Mouse (Mus musculus): ENCODE results near the gene Fbxl17. TPM values are rescaled to one million over a fixed set of nuclear protein-coding genes. Genes with fewer than 3 reads are reported as not detected.

Gene Fbxl17
- polyA plus RNA-seq, 1 experiment from 2014 or later = 9.0 TPM

DNA sequence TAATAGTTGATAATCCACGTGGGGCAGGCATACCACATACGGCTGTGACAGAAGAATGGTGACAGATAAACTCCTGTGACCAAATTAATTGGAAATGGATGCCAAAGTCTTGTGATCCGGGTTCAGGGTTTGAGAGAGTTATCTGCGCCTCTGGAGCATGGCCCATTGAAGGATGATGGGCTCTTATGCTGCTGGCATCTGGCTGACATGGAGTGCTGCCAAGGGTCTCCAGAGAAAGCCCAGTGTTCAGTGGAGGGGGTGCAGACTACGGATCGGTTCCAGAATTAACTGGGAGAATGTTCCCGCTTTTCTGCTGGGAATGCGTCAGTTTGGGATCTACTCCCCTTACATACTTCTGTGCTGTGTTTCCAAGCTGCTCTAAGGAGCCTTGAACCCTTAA, 308.5 kb downstream of the Fbxl17 start:
- no peak overlapping the region for H3K27ac ChIP-seq (ENCODE audit: low read depth)
- DNase-seq = peak; percentile 77
- TF ChIP-seq CTCF (IDR thresholded peaks at IDR 0.05; ENCODE audit: low read depth) = no peak
- H3K36me3 ChIP-seq (ENCODE audit: insufficient read depth) = no peaks in the 10 kb centered on the region
- ATAC-seq (ENCODE audit: insufficient read depth) = peak; percentile 79
- no peaks in the 10 kb centered on the region for H3K9me3 ChIP-seq (ENCODE audit: low read depth, low read length)
- WGBS = 58% methylated on average over 8 of the region's 8 CpGs
- H3K4me2 ChIP-seq = no peak overlapping the region
- H3K4me3 ChIP-seq (ENCODE audit: low read depth, low read length) = no peak overlapping the region
- H3K27me3 ChIP-seq (ENCODE audit: insufficient read depth, low read length) = no peaks in the 10 kb centered on the region
- H3K9ac ChIP-seq = no peak overlapping the region
- 0 out of 2 replicates have a peak, but pooled peaks cover under 1% of the 10 kb centered on the region for H3K4me1 ChIP-seq (ENCODE audit: insufficient read depth)

DNA sequence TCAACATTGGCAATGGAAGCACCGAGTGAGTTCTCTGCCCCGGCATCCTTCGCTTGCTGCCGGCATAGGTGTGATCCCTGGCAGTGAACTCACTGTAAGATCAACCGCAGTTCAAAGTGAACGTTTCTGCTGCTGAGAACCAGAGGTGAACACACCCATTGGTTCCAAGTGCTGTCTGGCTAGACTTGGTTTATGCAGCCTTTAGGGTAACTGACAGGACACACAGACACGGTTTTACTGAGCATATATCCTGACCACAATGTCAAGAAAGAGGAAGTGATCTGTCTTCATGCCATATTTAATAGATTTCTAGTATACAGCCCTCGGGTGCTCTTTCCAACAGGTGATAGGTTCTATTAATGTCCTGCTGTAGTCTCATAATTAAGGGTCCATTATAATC, 310.5 kb downstream of the Fbxl17 start:
- Histone ChIP-seq H3K27ac (ENCODE audit: low read depth) (no peak overlapping the region), H3K4me2 (no peak overlapping the region), H3K27me3 (ENCODE audit: insufficient read depth, low read length) (no peaks in the 10 kb centered on the region), H3K4me3 (ENCODE audit: low read depth, low read length) (no peak overlapping the region), H3K36me3 (ENCODE audit: insufficient read depth) (no peaks in the 10 kb centered on the region), H3K9me3 (ENCODE audit: low read depth, low read length) (no peaks in the 10 kb centered on the region), H3K4me1 (ENCODE audit: insufficient read depth) (peaks cover 3% of the 10 kb centered on the region; the same call in 1 of the 2 replicates), H3K9ac (no peak overlapping the region)
- DNase-seq = no peak
- 75% methylated on average over 8 of the region's 8 CpGs for WGBS
- ATAC-seq (ENCODE audit: insufficient read depth) = no peak
- TF ChIP-seq CTCF (IDR thresholded peaks at IDR 0.05; ENCODE audit: low read depth) = no peak

DNA sequence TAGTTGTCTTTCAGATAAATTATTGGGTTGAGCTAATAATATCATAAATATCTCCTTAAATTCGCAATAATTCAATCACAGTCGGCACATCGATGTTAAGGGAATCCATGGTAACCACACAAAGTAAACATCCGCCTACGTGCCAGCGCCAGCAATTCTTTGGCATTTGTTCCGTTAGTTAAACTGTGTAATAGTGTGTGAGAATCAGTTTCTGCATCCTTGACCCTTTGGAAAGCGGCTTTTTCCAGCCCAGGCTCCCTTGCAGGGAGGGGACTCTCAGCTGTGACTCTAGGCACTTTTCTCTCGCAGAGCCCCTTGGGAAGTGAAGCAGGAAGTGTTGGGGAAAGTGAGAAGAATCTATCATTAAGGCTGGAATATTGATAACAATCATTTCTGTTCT, 314.3 kb downstream of the Fbxl17 start:
- DNase-seq = peak; percentile 88
- no peak overlapping the region for H3K4me2 ChIP-seq
- H3K27ac ChIP-seq (ENCODE audit: low read depth) = no peak overlapping the region
- H3K4me1 ChIP-seq (ENCODE audit: insufficient read depth) = peaks cover 3% of the 10 kb centered on the region; the same call in 1 of the 2 replicates
- 21% methylated on average over 9 of the region's 9 CpGs for WGBS
- no peak overlapping the region for H3K4me3 ChIP-seq (ENCODE audit: low read depth, low read length)
- no peak overlapping the region for H3K9ac ChIP-seq
- H3K9me3 ChIP-seq (ENCODE audit: low read depth, low read length) = no peaks in the 10 kb centered on the region
- H3K27me3 ChIP-seq (ENCODE audit: insufficient read depth, low read length) = no peaks in the 10 kb centered on the region
- no peaks in the 10 kb centered on the region for H3K36me3 ChIP-seq (ENCODE audit: insufficient read depth)
- peak; percentile 91 for ATAC-seq (ENCODE audit: insufficient read depth)
- TF ChIP-seq CTCF (IDR thresholded peaks at IDR 0.05; ENCODE audit: low read depth) = no peak

DNA sequence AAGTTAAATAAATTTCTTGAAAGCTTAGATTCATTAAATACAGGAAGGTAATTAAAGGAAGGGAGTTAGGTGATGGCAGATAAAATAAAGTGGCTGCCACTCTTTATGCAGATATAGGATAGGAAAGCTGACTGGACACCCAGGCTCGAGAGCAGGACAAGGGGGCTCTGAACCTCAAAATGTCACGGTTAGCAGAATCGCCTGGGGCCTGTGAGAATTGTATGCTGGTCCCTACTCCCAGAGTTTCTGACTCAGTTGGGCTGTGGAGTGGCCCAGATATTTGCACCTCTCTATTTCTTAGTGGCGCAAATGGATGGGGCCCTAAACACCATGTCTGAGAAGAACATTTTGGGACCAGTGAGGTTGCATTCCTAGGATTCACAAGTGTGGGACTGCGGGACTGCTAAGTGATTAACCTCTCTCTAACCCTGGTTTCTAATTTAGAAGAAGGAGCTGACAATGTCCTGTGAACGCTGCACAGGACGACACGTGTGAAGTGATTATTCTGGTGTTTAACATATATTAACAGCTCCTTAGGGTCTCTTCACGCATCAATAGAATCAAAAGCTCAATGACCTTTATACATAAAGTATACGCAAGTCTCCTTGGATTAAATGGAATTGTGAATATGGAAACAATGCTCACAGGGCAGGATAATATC, 314.8 kb downstream of the Fbxl17 start:
- Histone ChIP-seq H3K4me2 (no peak overlapping the region), H3K9ac (no peak overlapping the region), H3K4me3 (ENCODE audit: low read depth, low read length) (no peak overlapping the region), H3K36me3 (ENCODE audit: insufficient read depth) (no peaks in the 10 kb centered on the region), H3K4me1 (ENCODE audit: insufficient read depth) (peaks cover 3% of the 10 kb centered on the region; the same call in 1 of the 2 replicates), H3K9me3 (ENCODE audit: low read depth, low read length) (no peaks in the 10 kb centered on the region), H3K27ac (ENCODE audit: low read depth) (no peak overlapping the region; the same call in 1 of the 2 replicates), H3K27me3 (ENCODE audit: insufficient read depth, low read length) (no peaks in the 10 kb centered on the region)
- no peak for TF ChIP-seq CTCF (IDR thresholded peaks at IDR 0.05; ENCODE audit: low read depth)
- DNase-seq (no peak), ATAC-seq (ENCODE audit: insufficient read depth) (0 out of 2 replicates have a peak, but pooled peaks have one; percentile 40)
- 58% methylated on average over 10 of the region's 10 CpGs for WGBS

DNA sequence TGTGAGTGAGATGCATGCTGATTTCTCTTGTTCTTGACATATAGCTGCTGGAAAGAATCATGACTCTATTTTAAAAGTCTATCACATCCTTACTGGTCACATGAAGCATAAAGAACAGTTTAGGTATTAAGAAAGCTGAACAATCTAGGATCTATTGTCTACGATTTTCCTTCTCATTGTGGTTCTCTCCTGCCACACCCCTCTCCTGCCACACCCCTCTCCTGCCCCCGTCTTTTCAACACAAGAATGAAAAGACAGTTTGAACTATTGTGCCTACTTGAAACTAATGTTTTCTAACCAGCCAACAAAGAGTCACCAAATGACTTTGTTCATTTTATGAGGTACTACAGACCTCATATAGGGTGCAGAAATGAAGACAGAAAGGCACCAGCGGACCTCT, 316.4 kb downstream of the Fbxl17 start:
- no peak for DNase-seq
- TF ChIP-seq CTCF (IDR thresholded peaks at IDR 0.05; ENCODE audit: low read depth) = no peak

DNA sequence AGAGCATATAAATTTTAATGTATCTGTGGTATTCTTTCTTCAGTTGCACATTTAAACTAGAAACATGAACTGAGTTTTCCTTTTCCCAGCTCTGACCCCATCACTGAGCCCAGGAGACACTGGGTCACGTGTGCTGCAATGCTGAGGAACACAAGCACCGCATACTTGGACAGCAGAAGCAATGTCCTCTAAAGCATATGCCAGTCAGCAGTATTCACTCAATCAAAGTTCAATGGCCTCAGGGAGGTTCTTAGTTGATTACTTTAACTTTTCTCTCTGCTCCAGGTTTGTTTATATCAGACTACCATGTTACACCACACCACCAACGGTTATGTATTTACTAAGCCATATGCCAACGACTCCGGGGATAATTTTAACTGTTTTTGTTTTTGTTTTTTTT, 318.2 kb downstream of the Fbxl17 start:
- 65% methylated on average over 5 of the region's 5 CpGs for WGBS
- peaks cover 3% of the 10 kb centered on the region; the same call in 1 of the 2 replicates for H3K4me1 ChIP-seq (ENCODE audit: insufficient read depth)
- no peaks in the 10 kb centered on the region for H3K36me3 ChIP-seq (ENCODE audit: insufficient read depth)
- no peak for TF ChIP-seq CTCF (IDR thresholded peaks at IDR 0.05; ENCODE audit: low read depth)
- H3K9me3 ChIP-seq (ENCODE audit: low read depth, low read length) = no peaks in the 10 kb centered on the region
- H3K27ac ChIP-seq (ENCODE audit: low read depth) = no peak overlapping the region
- no peak overlapping the region for H3K9ac ChIP-seq
- no peak overlapping the region for H3K4me2 ChIP-seq
- ATAC-seq (ENCODE audit: insufficient read depth) (no peak), DNase-seq (no peak)
- H3K27me3 ChIP-seq (ENCODE audit: insufficient read depth, low read length) = no peaks in the 10 kb centered on the region
- H3K4me3 ChIP-seq (ENCODE audit: low read depth, low read length) = no peak overlapping the region

More for the DNA sequence above, 316.4 kb downstream of the Fbxl17 start:
- no peak overlapping the region for H3K4me3 ChIP-seq (ENCODE audit: low read depth, low read length)
- ATAC-seq (ENCODE audit: insufficient read depth) = no peak
- 81% methylated on average over 3 of the region's 3 CpGs for WGBS
- H3K9ac ChIP-seq = no peak overlapping the region
- H3K27ac ChIP-seq (ENCODE audit: low read depth) = no peak overlapping the region
- H3K4me2 ChIP-seq = no peak overlapping the region
- H3K4me1 ChIP-seq (ENCODE audit: insufficient read depth) = peaks cover 3% of the 10 kb centered on the region; the same call in 1 of the 2 replicates
- no peaks in the 10 kb centered on the region for H3K36me3 ChIP-seq (ENCODE audit: insufficient read depth)
- H3K27me3 ChIP-seq (ENCODE audit: insufficient read depth, low read length) = no peaks in the 10 kb centered on the region
- H3K9me3 ChIP-seq (ENCODE audit: low read depth, low read length) = no peaks in the 10 kb centered on the region

DNA sequence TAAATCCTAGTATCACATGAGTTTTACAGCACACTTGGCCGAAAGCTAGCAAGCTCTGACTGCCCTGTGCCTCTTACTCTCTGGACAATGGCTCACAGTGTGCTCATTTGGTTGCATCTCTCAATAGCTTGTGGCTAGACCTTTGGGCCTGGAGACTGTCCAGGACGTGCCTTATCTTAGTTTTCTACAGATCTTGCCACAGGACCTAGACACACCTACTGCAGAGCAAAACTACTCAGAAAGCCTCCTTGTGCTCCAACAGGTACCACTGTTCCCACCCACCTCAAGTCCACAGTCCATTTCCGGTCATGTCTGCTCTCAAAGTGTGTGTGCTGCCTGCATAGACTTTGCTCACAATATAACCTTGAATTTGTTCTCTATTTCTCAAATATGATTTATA, 319.8 kb downstream of the Fbxl17 start:
- 77% methylated on average over 3 of the region's 3 CpGs for WGBS

More for the DNA sequence above, 319.8 kb downstream of the Fbxl17 start:
- Histone ChIP-seq H3K27me3 (ENCODE audit: insufficient read depth, low read length) (no peaks in the 10 kb centered on the region), H3K4me1 (ENCODE audit: insufficient read depth) (no peaks in the 10 kb centered on the region), H3K9ac (no peak overlapping the region), H3K27ac (ENCODE audit: low read depth) (no peak overlapping the region), H3K4me3 (ENCODE audit: low read depth, low read length) (no peak overlapping the region), H3K36me3 (ENCODE audit: insufficient read depth) (no peaks in the 10 kb centered on the region), H3K9me3 (ENCODE audit: low read depth, low read length) (no peaks in the 10 kb centered on the region), H3K4me2 (no peak overlapping the region)
- TF ChIP-seq CTCF (IDR thresholded peaks at IDR 0.05; ENCODE audit: low read depth) = no peak
- DNase-seq (no peak), ATAC-seq (ENCODE audit: insufficient read depth) (no peak)

Data from lung, embryonic 14.5 days (tissue).